Mouse (Mus musculus) stomach, embryonic 14.5 days (tissue): Measurements from ENCODE around the gene Ap1m2. TPM values are rescaled to one million over a fixed set of nuclear protein-coding genes. Genes with fewer than 3 reads are reported as not detected.

ENCODE experiments used
- ATAC-seq: fragments of 200-750 bp; cut with Nextera tagmentation; 2 replicates; pipeline ENCODE4 v1.8.0; 2017; ENCODE audit warnings: low read depth, moderate TSS enrichment; ENCODE audit not compliant: insufficient number of reproducible peaks, insufficient read depth, low FRiP score
- H3K27ac ChIP-seq: fragments of 300-500 bp; sonication (generic); 2 replicates; pipeline ENCODE4 v1.5.1; 2014; ENCODE audit warnings: mild to moderate bottlenecking, low read length, moderate library complexity, mixed read lengths
- H3K27me3 ChIP-seq: fragments of 300-500 bp; sonication (generic); 2 replicates; pipeline ENCODE4 v1.6.1; 2014; ENCODE audit warnings: low read length, control low read depth, mixed read lengths; ENCODE audit not compliant: control insufficient read depth, insufficient read depth
- H3K36me3 ChIP-seq: fragments of 300-500 bp; sonication (generic); 2 replicates; pipeline ENCODE4 v1.6.1; 2014; ENCODE audit warnings: mild to moderate bottlenecking, control low read depth, low read length, moderate library complexity, mixed read lengths; ENCODE audit not compliant: control insufficient read depth, insufficient read depth
- H3K4me1 ChIP-seq: fragments of 300-500 bp; sonication (generic); 2 replicates; pipeline ENCODE4 v1.6.1; 2014; ENCODE audit warnings: low read length, control low read depth, mixed read lengths; ENCODE audit not compliant: control insufficient read depth, insufficient read depth
- H3K4me2 ChIP-seq: fragments of 300-500 bp; sonication (generic); replicated peaks from 2 replicates; pipeline ENCODE4 v1.6.1; 2014; ENCODE audit warnings: low read depth, low read length, control low read depth
- H3K4me3 ChIP-seq: fragments of 300-500 bp; sonication (generic); 2 replicates; pipeline ENCODE4 v1.5.1; 2014; ENCODE audit warnings: low read depth, low read length, control low read depth
- H3K9ac ChIP-seq: fragments of 300-500 bp; sonication (generic); replicated peaks from 2 replicates; pipeline ENCODE4 v1.6.1; 2014; ENCODE audit warnings: low read depth, mild to moderate bottlenecking, control low read depth, low read length, moderate library complexity, mixed read lengths
- H3K9me3 ChIP-seq: fragments of 300-500 bp; sonication (generic); 2 replicates; pipeline ENCODE4 v1.6.1; 2016; ENCODE audit warnings: low read depth, low read length, control low read depth; ENCODE audit not compliant: control insufficient read depth
- WGBS: fragments of 180-500 bp; shearing (Covaris S2); extraction: QIAGEN DNeasy Blood & Tissue Kit; methylation state at CpG from one replicate; pipeline ENCODE4 v1.1.7; 2014; 5-methylcytosine and 5-hydroxymethylcytosine counted together
- polyA plus RNA-seq: library from polyadenylated mRNA; unstranded; fragments of >200 nt; fragmentation: Nextera tagmentation; extraction: Ambion mirVana; gene quantifications from 2 replicates; pipeline ENCODE4 v1.2.1, GENCODE M21; 2014

The Ap1m2 gene
- polyA plus RNA-seq, 1 experiment from 2014 or later: 54.4 TPM

- Histone ChIP-seq H3K4me3 (no peak overlapping the region), H3K27ac (no peak overlapping the region), H3K4me2 (no peak overlapping the region), H3K9ac (no peak overlapping the region), H3K9me3 (no peaks in the 10 kb centered on the region), H3K4me1 (no peaks in the 10 kb centered on the region), H3K36me3 (peaks cover 73% of the 10 kb centered on the region), H3K27me3 (no peaks in the 10 kb centered on the region)
- 0 out of 2 replicates have a peak, but pooled peaks have one; percentile 37 for ATAC-seq
- 74% methylated on average over 16 of the region's 16 CpGs for WGBS
Measured at GRCm38 (mm10) chr9:21346627-21347365, 34.7 kb upstream of the Ap1m2 start.

GRCm38 (mm10) chr9:21340411-21340810, 28.3 kb upstream of the Ap1m2 start:
- ATAC-seq: peak; percentile 47; the same call in 1 of the 2 replicates
- Histone ChIP-seq H3K9ac (no peak overlapping the region), H3K36me3 (peaks cover 39% of the 10 kb centered on the region), H3K4me3 (no peak overlapping the region), H3K4me1 (no peaks in the 10 kb centered on the region), H3K27me3 (no peaks in the 10 kb centered on the region), H3K27ac (no peak overlapping the region), H3K9me3 (no peaks in the 10 kb centered on the region), H3K4me2 (no peak overlapping the region)
- 60% methylated on average over 4 of the region's 4 CpGs for WGBS

- peaks cover 21% of the 10 kb centered on the region for H3K36me3 ChIP-seq
- WGBS: 21% methylated on average over 20 of the region's 20 CpGs
- peak overlapping the region; percentile 79 for H3K27ac ChIP-seq
- peak overlapping the region; percentile 32 for H3K4me2 ChIP-seq
- peak overlapping the region; percentile 37 for H3K4me3 ChIP-seq
- H3K9me3 ChIP-seq: no peaks in the 10 kb centered on the region
- H3K27me3 ChIP-seq: no peaks in the 10 kb centered on the region
- H3K4me1 ChIP-seq: no peaks in the 10 kb centered on the region
- peak; percentile 93 for ATAC-seq
- peak overlapping the region; percentile 36 for H3K9ac ChIP-seq
Measured at GRCm38 (mm10) chr9:21337652-21338051, 25.5 kb upstream of the Ap1m2 start.

- Histone ChIP-seq H3K9ac (no peak overlapping the region), H3K27me3 (no peaks in the 10 kb centered on the region), H3K9me3 (no peaks in the 10 kb centered on the region), H3K27ac (no peak overlapping the region), H3K4me3 (no peak overlapping the region), H3K4me2 (no peak overlapping the region), H3K36me3 (peaks cover 9% of the 10 kb centered on the region), H3K4me1 (no peaks in the 10 kb centered on the region)
- 77% methylated on average over 8 of the region's 8 CpGs for WGBS
- ATAC-seq: no peak
Measured at GRCm38 (mm10) chr9:21336491-21336890, 24.4 kb upstream of the Ap1m2 start.

GRCm38 (mm10) chr9:21335391-21335790, 23.3 kb upstream of the Ap1m2 start:
- Histone ChIP-seq H3K27ac (no peak overlapping the region), H3K4me2 (no peak overlapping the region), H3K36me3 (peaks cover 4% of the 10 kb centered on the region; the same call in 1 of the 2 replicates), H3K27me3 (no peaks in the 10 kb centered on the region), H3K4me3 (no peak overlapping the region), H3K4me1 (no peaks in the 10 kb centered on the region), H3K9ac (no peak overlapping the region), H3K9me3 (no peaks in the 10 kb centered on the region)
- WGBS: 79% methylated on average over 4 of the region's 4 CpGs
- no peak for ATAC-seq

GRCm38 (mm10) chr9:21334747-21335146, 22.6 kb upstream of the Ap1m2 start:
- no peaks in the 10 kb centered on the region for H3K27me3 ChIP-seq
- ATAC-seq: no peak

GRCm38 (mm10) chr9:21333523-21333922, 21.4 kb upstream of the Ap1m2 start:
- Histone ChIP-seq H3K9me3 (no peaks in the 10 kb centered on the region), H3K27me3 (no peaks in the 10 kb centered on the region), H3K36me3 (no peaks in the 10 kb centered on the region), H3K27ac (no peak overlapping the region), H3K4me3 (no peak overlapping the region), H3K4me2 (no peak overlapping the region), H3K9ac (no peak overlapping the region), H3K4me1 (0 out of 2 replicates have a peak, but pooled peaks cover 4% of the 10 kb centered on the region)
- 57% methylated on average over 1 of the region's 1 CpGs for WGBS
- ATAC-seq: no peak

More at GRCm38 (mm10) chr9:21334747-21335146, 22.6 kb upstream of the Ap1m2 start:
- H3K4me3 ChIP-seq: no peak overlapping the region
- no peak overlapping the region for H3K27ac ChIP-seq
- 0 out of 2 replicates have a peak, but pooled peaks cover 4% of the 10 kb centered on the region for H3K4me1 ChIP-seq
- no peak overlapping the region for H3K9ac ChIP-seq
- no peaks in the 10 kb centered on the region for H3K9me3 ChIP-seq
- no peaks in the 10 kb centered on the region; the same call in 1 of the 2 replicates for H3K36me3 ChIP-seq
- no peak overlapping the region for H3K4me2 ChIP-seq

- H3K9ac ChIP-seq: no peak overlapping the region
- H3K4me2 ChIP-seq: no peak overlapping the region
- 0 out of 2 replicates have a peak, but pooled peaks cover 4% of the 10 kb centered on the region for H3K4me1 ChIP-seq
- H3K36me3 ChIP-seq: no peaks in the 10 kb centered on the region
- H3K27ac ChIP-seq: no peak overlapping the region
- no peak overlapping the region for H3K4me3 ChIP-seq
- WGBS: 49% methylated on average over 9 of the region's 9 CpGs
- no peaks in the 10 kb centered on the region for H3K27me3 ChIP-seq
- H3K9me3 ChIP-seq: no peaks in the 10 kb centered on the region
- ATAC-seq: no peak
Measured at GRCm38 (mm10) chr9:21332161-21333061, 20.3 kb upstream of the Ap1m2 start.
